Mouse (Mus musculus) c-Kit-positive CD71-positive TER-119-positive erythroid progenitor cells, embryonic 14.5 days (primary cell): Measurements from ENCODE around the gene Epn2.

ENCODE experiments used
- DNase-seq: peaks from one replicate; pipeline ENCODE4 v3.0.0-alpha.2; 2013; ENCODE audit warnings: low spot score

Epn2 gene

DNA sequence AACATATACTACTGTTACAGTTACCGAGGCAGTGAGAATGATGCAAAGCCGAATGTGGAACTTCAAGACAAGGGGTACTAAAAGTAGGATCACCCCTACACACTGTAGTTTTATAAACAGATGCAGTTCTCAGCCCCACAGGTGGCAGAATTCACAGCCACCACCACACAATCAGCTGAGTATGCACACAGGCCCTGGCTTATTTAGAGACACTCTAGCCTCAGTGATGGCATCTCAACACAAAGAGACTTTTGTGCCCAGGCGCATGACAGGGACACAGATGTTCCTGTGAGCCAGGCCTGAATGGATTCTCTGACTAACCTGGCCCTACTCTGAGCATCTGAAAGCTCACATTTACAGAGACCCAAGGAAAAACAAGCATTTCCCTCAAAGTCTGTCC, 42.1 kb downstream of the Epn2 start:
- DNase-seq: no peak

DNA sequence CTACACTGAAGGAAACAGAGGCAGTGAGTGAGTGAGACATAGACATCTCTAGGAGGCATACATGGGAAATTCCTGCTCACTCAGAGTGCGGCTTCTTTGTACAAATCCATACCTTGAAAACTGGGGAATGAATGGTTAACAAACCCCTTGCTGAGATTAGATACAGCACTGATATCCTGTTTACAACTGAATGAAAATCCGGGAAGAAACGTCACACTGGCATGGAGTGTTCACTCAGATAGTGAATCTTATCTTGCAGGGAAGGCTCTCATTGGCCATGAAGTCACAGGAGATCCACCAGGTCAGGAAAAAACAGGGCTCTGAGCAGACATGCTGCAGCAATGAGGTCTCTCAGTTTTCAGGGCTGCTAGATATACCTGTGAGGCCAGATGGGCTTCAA, 42.5 kb downstream of the Epn2 start:
- no peak for DNase-seq

DNA sequence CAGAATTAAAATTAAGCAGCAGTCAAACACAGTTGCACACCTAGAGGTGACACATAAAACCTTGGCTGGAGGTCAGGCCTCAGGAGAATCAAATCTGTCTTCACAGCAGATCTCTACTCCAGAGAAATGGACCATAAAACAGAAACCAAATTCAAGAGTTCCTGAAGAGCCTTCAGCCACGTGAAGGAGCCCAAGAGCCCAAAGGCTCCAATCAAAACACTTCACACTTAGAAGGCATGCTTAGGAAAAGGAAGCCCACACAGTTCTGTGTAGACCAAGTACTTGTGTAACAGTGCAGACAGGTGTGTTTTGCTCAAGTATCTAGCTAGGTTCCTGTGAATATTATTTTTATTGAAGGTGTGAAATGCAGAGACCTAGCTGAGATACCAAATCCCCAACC, 44.0 kb downstream of the Epn2 start:
- no peak for DNase-seq

GRCm38 (mm10) chr11:61533571-61533970, 45.9 kb downstream of the Epn2 start:
- DNase-seq: no peak

- DNase-seq: no peak
Observed at GRCm38 (mm10) chr11:61532820-61533219, 46.7 kb downstream of the Epn2 start.

DNA sequence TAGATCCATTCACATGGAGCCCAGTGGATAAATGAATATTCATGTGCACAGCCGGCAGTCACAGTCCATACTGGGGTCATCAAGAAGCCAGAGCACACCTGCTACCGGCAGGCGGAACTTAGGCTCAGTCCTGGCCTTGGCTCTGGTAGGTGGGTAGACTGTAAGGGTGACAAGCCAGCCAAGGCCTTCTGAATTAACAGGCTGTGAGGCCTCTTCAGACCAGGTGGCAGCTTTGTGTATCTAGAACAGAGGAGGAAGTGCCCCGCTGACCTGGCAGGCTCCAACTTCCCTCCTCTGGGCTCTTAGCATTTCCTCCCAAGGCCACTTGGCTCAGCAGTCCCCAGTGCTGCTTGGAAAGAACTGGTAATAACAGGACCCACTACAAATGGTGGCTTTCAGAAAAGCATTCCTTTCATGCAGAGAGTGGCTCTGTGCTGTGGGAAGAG, 50.2 kb downstream of the Epn2 start:
- DNase-seq: no peak

GRCm38 (mm10) chr11:61526872-61527271, 52.6 kb downstream of the Epn2 start:
- DNase-seq: no peak

GRCm38 (mm10) chr11:61519484-61520107, 59.9 kb downstream of the Epn2 start:
- DNase-seq: no peak

DNA sequence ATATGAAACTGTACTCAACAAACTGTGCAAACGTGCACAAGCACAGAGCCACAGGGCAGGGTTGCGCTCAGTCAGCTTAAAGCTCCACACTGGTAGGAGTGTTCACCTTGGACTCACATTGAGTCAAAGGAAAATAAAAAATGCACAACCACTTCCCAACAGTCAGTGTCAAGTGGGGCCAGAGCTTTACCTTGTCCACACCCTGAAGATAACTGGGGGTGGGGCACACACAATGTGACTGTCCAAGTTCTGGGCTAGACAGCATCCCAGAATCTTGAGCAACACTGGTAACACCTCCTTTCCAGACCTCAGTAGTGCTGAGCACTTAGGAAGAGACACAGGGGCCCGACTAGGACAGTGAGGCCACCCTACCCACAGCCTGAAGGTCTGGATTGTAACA, 60.6 kb downstream of the Epn2 start:
- no peak for DNase-seq

- no peak for DNase-seq
Observed at GRCm38 (mm10) chr11:61517971-61518370, 61.5 kb downstream of the Epn2 start.

DNA sequence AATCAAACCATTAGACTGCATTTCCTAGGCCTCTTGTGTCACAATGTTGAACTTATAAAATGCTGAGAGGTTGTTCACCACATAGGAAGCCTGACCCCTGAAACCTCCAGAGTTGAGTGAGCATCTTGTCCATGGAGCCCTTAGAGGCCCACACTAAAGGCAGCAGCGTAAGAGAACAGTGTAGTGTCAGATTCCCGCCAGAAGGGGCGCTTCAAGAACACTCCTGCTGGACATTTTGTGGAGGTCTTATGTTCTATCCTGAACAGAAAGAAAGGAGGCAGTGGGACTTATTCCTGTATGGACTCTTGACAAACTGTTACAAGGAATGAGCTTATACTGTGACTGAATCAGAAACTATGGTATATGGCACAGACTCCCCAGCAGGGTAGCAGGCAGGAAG, 64.5 kb downstream of the Epn2 start:
- DNase-seq: peak; percentile 19

- DNase-seq: peak; percentile 95
Observed at GRCm38 (mm10) chr11:61504713-61505257, 74.7 kb downstream of the Epn2 start, which contains the start of gene B9d1. B9d1 (plus strand) TSS chr11:61505144.

DNA sequence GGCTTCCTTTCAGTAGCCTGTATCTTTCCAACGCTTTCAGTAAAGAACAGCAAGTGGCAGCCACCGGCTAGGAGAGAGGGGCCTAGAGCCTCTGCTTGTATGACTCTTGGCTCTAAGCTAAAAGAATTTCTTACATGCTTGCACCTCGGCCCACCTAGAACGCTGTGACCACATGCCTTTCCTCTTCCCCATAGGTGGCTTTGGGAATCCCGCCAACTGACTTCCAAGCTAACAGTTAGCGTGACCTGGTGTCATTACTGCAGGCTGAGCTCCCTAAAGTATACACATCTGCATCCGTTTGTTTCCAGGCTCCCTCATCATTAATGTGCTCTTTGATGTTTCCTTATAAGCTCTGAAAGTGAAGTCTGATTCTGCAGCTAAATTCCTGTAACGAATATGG, 75.6 kb downstream of the Epn2 start:
- DNase-seq: no peak

- no peak for DNase-seq
Observed at GRCm38 (mm10) chr11:61498736-61499504, 80.6 kb downstream of the Epn2 start.

- DNase-seq: no peak
Observed at GRCm38 (mm10) chr11:61497490-61497889, 82.0 kb downstream of the Epn2 start.

GRCm38 (mm10) chr11:61495528-61495927, 84.0 kb downstream of the Epn2 start:
- DNase-seq: no peak

DNA sequence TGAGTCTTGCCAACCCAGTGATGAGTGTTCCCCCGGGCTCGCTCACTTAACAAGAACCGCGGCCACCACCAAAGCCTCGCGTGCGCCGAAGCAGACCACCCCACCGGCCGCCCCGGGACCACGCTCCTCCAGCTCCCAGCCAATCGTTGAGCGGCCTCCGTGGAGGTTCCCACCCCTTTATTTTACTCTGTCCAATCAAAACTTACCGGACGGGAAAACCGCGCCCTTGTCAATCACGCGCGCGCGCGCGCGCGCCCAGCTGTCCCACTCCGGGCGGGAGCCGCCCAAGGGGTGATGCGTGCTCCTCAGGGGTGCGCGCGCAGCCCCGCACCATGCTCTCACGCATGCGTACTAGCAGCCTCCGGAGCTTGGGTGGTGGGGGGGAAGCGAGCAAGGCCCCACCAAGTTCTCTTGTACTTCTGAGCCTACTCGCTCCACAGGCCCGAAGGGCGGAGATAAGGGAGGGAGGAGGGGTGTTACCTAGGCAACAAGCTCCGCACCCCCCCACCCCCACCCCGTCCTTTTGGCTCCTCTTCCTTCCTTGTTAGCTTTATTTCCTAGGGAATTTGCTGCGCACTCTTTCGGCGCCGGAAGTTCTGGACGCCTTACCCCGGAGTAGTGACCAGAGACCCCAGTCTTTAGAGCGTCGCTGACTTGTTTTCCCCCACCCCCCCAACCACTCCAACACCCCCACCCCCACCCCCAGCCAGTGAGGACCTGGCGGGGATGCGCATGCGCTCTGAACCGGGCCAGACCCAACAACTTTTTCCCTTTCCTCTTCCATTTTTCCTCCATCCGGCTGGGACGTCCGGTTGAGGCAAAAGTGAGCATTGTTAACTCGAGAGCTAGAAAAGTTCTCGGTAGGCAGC, 85.1 kb downstream of the Epn2 start, which contains the start of gene Mapk7:
TSS of gene Mapk7 (minus strand) at position 278 of the 869 bp plus-strand sequence.
- peak; percentile 94 for DNase-seq

DNA sequence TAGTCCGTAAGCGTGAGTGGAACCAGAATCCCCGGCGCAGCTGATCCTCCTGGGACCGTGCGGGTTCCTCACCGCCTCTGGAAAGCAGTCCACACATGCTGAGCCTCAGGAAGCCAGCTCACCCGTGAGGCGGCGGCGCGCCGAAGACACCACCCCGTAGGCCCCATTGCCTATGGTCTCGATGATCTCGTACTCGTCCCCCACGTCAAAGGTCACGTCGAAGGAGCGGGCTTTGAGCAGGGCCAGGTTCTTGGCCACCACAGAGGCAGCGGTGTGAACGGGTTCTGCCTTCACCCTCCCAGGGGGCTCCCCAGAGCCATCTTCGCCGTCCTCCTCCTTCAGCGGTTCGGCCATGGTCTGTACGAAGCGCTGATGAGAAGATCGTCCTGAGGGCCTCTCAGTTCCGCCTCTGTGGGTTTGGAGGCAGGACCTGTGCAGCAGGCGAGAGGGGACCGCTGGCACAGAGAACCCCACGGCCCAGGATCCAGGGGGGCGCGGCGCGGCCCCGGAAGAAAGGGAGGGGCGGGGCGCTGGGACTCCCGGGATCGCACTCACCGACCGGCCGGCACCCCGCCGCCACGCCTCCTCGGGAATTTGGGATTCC, 85.9 kb downstream of the Epn2 start:
- no peak for DNase-seq

GRCm38 (mm10) chr11:61492749-61493401, 86.6 kb downstream of the Epn2 start:
- DNase-seq: no peak

DNA sequence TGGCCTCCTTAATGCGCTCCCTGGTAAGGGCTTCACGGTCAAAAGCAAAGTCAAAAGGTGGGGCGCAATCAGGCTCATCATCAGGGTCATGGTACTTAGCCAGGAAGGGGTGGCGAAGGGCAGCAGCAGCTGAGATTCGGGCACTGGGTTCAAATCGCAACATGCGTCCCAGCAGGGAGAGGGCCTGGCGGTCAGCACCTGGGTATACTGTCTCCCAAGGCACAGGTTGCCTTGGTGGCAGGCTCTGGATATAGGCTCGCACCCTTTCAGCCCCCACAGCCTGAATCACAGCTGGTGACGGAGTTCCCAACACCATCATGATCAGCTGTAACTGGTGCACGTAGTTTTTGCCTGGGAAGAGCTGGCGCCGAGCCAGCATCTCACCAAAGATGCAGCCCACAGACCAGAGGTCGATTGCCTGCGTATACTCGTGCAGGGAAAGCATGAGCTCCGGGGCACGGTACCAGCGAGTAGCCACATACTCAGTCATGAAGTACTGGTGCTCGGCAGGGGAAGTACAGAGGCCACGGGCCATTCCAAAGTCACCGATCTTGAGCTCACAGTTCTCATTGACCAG, 88.5 kb downstream of the Epn2 start:
- no peak for DNase-seq

GRCm38 (mm10) chr11:61489874-61490273, 89.6 kb downstream of the Epn2 start:
- DNase-seq: no peak
